Mouse (Mus musculus) liver, embryonic 15.5 days (tissue): ENCODE data around the gene Apold1. TPM values are rescaled to one million over a fixed set of nuclear protein-coding genes. Genes with fewer than 3 reads are reported as not detected.

ENCODE experiments used
- ATAC-seq: fragments of 200-750 bp; cut with Nextera tagmentation; 2 replicates; pipeline ENCODE4 v1.8.0; 2017; ENCODE audit warnings: moderate number of reproducible peaks, mild to moderate bottlenecking, moderate library complexity; ENCODE audit not compliant: insufficient read depth
- H3K27ac ChIP-seq: fragments of 300-500 bp; sonication (generic); replicated peaks from 2 replicates; pipeline ENCODE4 v1.5.1; 2015; ENCODE audit warnings: mild to moderate bottlenecking, inconsistent platforms
- H3K27me3 ChIP-seq: fragments of 300-500 bp; sonication (generic); 2 replicates; pipeline ENCODE4 v1.6.1; 2015; ENCODE audit warnings: mild to moderate bottlenecking, inconsistent platforms
- H3K36me3 ChIP-seq: fragments of 300-500 bp; sonication (generic); replicated peaks from 2 replicates; pipeline ENCODE4 v1.6.1; 2015; ENCODE audit warnings: moderate library complexity, mild to moderate bottlenecking, inconsistent platforms
- H3K4me1 ChIP-seq: fragments of 300-500 bp; sonication (generic); replicated peaks from 2 replicates; pipeline ENCODE4 v1.6.1; 2015; ENCODE audit warnings: inconsistent platforms
- H3K4me2 ChIP-seq: fragments of 300-500 bp; sonication (generic); 2 replicates; pipeline ENCODE4 v1.6.1; 2015; ENCODE audit warnings: moderate library complexity, mild to moderate bottlenecking, inconsistent platforms
- H3K4me3 ChIP-seq: fragments of 300-500 bp; sonication (generic); replicated peaks from 2 replicates; pipeline ENCODE4 v1.5.1; 2015; ENCODE audit warnings: mild to moderate bottlenecking, inconsistent platforms
- H3K9ac ChIP-seq: fragments of 300-500 bp; sonication (generic); 2 replicates; pipeline ENCODE4 v1.6.1; 2015; ENCODE audit warnings: moderate library complexity, mild to moderate bottlenecking, inconsistent platforms
- H3K9me3 ChIP-seq: fragments of 300-500 bp; sonication (generic); replicated peaks from 2 replicates; pipeline ENCODE4 v1.6.1; 2016; ENCODE audit warnings: inconsistent platforms
- WGBS: fragments of 180-500 bp; shearing (Covaris S2); methylation state at CpG from one replicate; pipeline ENCODE4 v1.1.7; 2015; ENCODE audit warnings: mixed read lengths; ENCODE audit not compliant: insufficient replicate concordance; 5-methylcytosine and 5-hydroxymethylcytosine counted together
- polyA plus RNA-seq: library from polyadenylated mRNA; unstranded; fragments of >200 nt; fragmentation: Nextera tagmentation; extraction: Ambion mirVana; gene quantifications from 2 replicates; pipeline ENCODE4 v1.2.1, GENCODE M21; 2015

The Apold1 gene
- polyA plus RNA-seq = 2.8 TPM in 2 replicates

DNA sequence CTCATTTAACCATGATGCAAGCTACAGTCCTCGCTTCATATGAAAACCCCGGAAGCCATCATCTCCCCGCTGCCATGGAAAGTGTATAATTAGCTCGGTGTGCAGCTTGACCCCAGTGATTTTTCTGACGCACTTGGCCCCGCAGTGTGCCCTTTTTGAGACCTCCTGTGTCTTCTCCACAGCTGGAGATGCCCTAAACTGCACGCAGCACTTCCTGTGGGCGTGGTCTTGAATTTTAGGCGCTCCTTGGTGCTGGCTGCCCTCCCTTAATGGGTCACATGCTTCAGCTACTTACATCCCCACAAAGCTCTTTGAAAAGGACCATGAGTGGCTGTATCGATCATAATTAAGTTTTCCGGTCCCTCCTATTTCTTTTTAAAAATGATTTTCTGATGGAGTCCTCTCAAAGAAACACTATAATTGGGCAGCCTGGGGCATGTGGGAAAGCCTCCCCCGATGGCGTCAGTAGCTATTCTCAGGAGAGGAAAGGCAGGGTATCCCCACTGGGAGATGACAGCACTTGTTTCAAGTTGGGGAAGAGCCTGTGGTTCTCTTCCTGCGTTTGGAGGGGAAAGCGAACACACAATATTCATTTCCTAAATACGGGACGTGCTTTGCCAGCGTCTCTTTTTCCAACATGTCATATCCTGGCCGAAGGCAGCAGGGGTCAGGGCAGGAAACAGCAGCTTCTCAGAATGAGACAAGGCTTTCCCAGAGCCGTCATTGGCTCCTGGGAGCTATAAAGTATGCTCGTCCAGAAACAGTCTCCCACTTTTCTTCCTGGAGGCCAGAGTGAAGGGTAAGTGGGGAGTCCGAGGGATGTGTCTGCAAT, at the start of gene Apold1:
Gene Apold1 (plus strand): TSS at position 488 of the 832 bp plus-strand sequence.
- Histone ChIP-seq H3K27ac (0 out of 2 replicates have a peak within 1 kb of the TSS, but pooled peaks have one; percentile 9), H3K4me1 (peaks cover 51% of the 10 kb centered on the region), H3K36me3 (no peaks in the 10 kb centered on the region), H3K27me3 (no peaks in the 10 kb centered on the region), H3K4me3 (no peak within 1 kb of the TSS), H3K4me2 (peak within 1 kb of the TSS; percentile 42), H3K9me3 (no peaks in the 10 kb centered on the region), H3K9ac (no peak within 1 kb of the TSS)
- ATAC-seq = no peak
- 40% methylated on average over 22 of the region's 22 CpGs for WGBS

- no peak for ATAC-seq
Measured at GRCm38 (mm10) chr6:134932486-134933206, 48.9 kb upstream of the Apold1 start.

GRCm38 (mm10) chr6:134933207-134933558, 48.3 kb upstream of the Apold1 start:
- Histone ChIP-seq H3K4me3 (peak overlapping the region; percentile 73), H3K4me2 (peak overlapping the region; percentile 93), H3K27ac (no peak overlapping the region), H3K9ac (peak overlapping the region; percentile 15; the same call in 1 of the 2 replicates), H3K4me1 (peaks cover 54% of the 10 kb centered on the region), H3K27me3 (no peaks in the 10 kb centered on the region), H3K9me3 (no peaks in the 10 kb centered on the region), H3K36me3 (peaks cover 50% of the 10 kb centered on the region)
- 45% methylated on average over 2 of the region's 2 CpGs for WGBS
- ATAC-seq = no peak

More at GRCm38 (mm10) chr6:134932486-134933206, 48.9 kb upstream of the Apold1 start:
- Histone ChIP-seq H3K4me3 (peak overlapping the region; percentile 73), H3K27me3 (no peaks in the 10 kb centered on the region), H3K9me3 (no peaks in the 10 kb centered on the region), H3K27ac (no peak overlapping the region), H3K9ac (peak overlapping the region; percentile 15; the same call in 1 of the 2 replicates), H3K4me2 (peak overlapping the region; percentile 93), H3K4me1 (peaks cover 52% of the 10 kb centered on the region), H3K36me3 (peaks cover 49% of the 10 kb centered on the region)
- whole genome bisulfite sequencing = 71% methylated on average over 12 of the region's 12 CpGs

- Histone ChIP-seq H3K36me3 (peaks cover 57% of the 10 kb centered on the region), H3K4me1 (peaks cover 58% of the 10 kb centered on the region), H3K27ac (no peak overlapping the region), H3K4me2 (0 out of 2 replicates have a peak overlapping the region, but pooled peaks have one; percentile 93), H3K4me3 (no peak overlapping the region), H3K9ac (no peak overlapping the region), H3K9me3 (no peaks in the 10 kb centered on the region), H3K27me3 (no peaks in the 10 kb centered on the region)
- no peak for ATAC-seq
- WGBS = 63% methylated on average over 5 of the region's 5 CpGs
Measured at GRCm38 (mm10) chr6:134934305-134934704, 47.2 kb upstream of the Apold1 start.

GRCm38 (mm10) chr6:134939781-134940180, 41.7 kb upstream of the Apold1 start:
- 84% methylated on average over 4 of the region's 4 CpGs for WGBS
- Histone ChIP-seq H3K9ac (no peak overlapping the region), H3K27me3 (no peaks in the 10 kb centered on the region), H3K27ac (no peak overlapping the region), H3K4me3 (no peak overlapping the region), H3K4me1 (peaks cover 14% of the 10 kb centered on the region), H3K9me3 (no peaks in the 10 kb centered on the region), H3K36me3 (peaks cover 85% of the 10 kb centered on the region), H3K4me2 (no peak overlapping the region)
- no peak for ATAC-seq

- H3K9ac ChIP-seq = no peak overlapping the region
- no peak for ATAC-seq
- H3K4me3 ChIP-seq = no peak overlapping the region
- H3K4me1 ChIP-seq = peaks cover 22% of the 10 kb centered on the region
- no peaks in the 10 kb centered on the region for H3K27me3 ChIP-seq
- 86% methylated on average over 13 of the region's 13 CpGs for WGBS
- H3K27ac ChIP-seq = no peak overlapping the region
- H3K4me2 ChIP-seq = no peak overlapping the region
- no peaks in the 10 kb centered on the region for H3K9me3 ChIP-seq
- H3K36me3 ChIP-seq = peaks cover 91% of the 10 kb centered on the region
Measured at GRCm38 (mm10) chr6:134943759-134944407, 37.6 kb upstream of the Apold1 start.

GRCm38 (mm10) chr6:134946054-134946453, 35.5 kb upstream of the Apold1 start:
- peaks cover 30% of the 10 kb centered on the region for H3K4me1 ChIP-seq
- H3K9me3 ChIP-seq = no peaks in the 10 kb centered on the region
- no peak overlapping the region for H3K4me2 ChIP-seq
- no peak overlapping the region for H3K4me3 ChIP-seq
- H3K36me3 ChIP-seq = peaks cover 91% of the 10 kb centered on the region
- H3K9ac ChIP-seq = no peak overlapping the region
- ATAC-seq = no peak
- H3K27me3 ChIP-seq = no peaks in the 10 kb centered on the region
- peak overlapping the region; percentile 17; the same call in 1 of the 2 replicates for H3K27ac ChIP-seq
- 67% methylated on average over 6 of the region's 6 CpGs for WGBS

DNA sequence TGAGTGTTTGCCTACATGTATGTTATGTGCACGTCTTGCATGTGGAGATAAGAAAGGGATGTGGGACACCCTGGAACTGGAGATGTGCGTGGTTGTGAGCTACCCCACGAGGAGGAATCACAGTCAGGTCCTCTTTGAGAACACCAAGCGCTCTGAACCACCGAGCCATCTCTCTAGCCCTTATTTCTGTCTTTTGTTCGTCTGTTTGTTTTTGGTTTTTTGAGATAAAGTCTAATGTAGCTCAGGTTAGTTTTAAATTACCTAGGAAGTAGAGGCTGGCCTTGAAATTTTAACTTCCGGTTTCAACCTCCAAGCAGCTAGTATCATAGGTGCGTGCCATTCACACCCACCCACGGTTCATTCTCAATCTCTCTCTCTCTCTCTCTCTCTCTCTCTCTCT, 34.7 kb upstream of the Apold1 start:
- Histone ChIP-seq H3K4me1 (peaks cover 38% of the 10 kb centered on the region), H3K4me2 (no peak overlapping the region), H3K27ac (0 out of 2 replicates have a peak overlapping the region, but pooled peaks have one; percentile 15), H3K27me3 (no peaks in the 10 kb centered on the region), H3K36me3 (peaks cover 91% of the 10 kb centered on the region), H3K9ac (no peak overlapping the region), H3K4me3 (no peak overlapping the region), H3K9me3 (no peaks in the 10 kb centered on the region)
- WGBS = 77% methylated on average over 9 of the region's 9 CpGs
- no peak for ATAC-seq

DNA sequence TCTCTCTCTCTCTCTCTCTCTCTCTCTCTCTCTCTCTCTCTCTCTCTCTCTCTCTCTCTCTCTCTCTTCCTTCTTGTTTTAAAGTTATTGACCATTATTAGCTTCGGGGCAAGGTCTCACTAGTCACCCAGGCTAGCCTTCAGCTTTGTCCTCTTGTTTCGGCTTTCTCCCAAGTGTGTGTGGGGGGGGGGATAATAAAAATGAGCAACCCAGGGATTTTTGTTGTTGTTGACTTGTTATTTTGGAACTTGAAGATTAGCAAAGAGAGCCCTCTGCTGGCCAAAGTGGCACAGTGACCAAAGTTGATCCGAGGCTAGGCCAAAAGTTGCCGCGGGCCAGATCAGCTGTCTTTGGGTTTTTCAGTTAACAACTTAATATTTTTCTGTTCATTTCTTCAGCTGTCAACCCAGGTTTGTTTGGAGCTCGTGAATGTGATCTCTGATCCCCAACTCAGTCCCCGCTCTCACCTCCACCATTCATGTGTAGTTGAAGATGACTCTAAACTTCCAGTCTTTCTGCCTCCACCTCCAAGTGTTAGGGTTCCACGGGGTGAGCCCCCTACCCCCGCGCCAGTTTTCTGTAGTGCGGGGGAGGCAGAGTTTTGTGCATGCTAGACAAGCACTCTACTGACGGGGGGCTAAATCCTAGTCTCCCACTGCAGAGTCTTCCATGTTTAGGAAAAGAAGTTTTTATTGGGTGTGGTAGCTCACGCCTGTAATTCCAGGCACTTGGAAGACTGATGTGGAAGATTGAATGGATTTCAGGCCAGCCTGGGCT, 34.0 kb upstream of the Apold1 start:
- 0 out of 2 replicates have a peak overlapping the region, but pooled peaks have one; percentile 15 for H3K27ac ChIP-seq
- H3K4me3 ChIP-seq = no peak overlapping the region
- peaks cover 42% of the 10 kb centered on the region for H3K4me1 ChIP-seq
- peaks cover 91% of the 10 kb centered on the region for H3K36me3 ChIP-seq
- 37% methylated on average over 13 of the region's 13 CpGs for WGBS
- ATAC-seq = no peak
- H3K27me3 ChIP-seq = no peaks in the 10 kb centered on the region
- H3K9ac ChIP-seq = no peak overlapping the region
- H3K9me3 ChIP-seq = no peaks in the 10 kb centered on the region
- H3K4me2 ChIP-seq = peak overlapping the region; percentile 0; the same call in 1 of the 2 replicates

DNA sequence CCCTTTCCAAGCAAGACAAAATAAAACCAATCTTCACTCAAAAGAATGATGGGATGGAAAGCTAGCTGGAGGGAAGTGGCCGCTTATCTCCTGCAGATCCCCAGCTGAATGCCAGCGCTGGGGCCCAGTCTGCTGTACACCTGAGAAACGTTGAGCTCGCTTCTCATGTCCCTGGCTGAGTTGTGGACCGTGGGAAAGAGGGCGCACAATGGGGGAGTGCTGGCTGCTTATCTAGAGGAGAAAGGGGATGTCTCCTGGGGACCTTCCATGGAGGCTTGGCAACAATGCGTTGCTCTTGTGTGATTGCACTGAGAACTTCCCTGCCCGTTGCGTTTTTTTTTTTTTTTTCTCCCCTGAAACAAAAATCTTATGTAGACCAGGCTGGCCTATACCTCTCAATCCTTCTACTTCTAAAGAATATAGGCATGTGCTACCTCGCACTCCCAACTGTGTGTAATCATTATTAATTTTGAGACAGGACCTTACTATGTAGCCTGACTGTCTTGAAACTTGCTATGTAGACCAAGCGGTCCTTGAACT, 32.9 kb upstream of the Apold1 start:
- no peak overlapping the region for H3K4me3 ChIP-seq
- no peaks in the 10 kb centered on the region for H3K27me3 ChIP-seq
- no peak overlapping the region for H3K9ac ChIP-seq
- H3K4me2 ChIP-seq = no peak overlapping the region
- H3K9me3 ChIP-seq = no peaks in the 10 kb centered on the region
- H3K27ac ChIP-seq = no peak overlapping the region
- ATAC-seq = no peak
- peaks cover 88% of the 10 kb centered on the region for H3K36me3 ChIP-seq
- H3K4me1 ChIP-seq = peaks cover 42% of the 10 kb centered on the region
- 47% methylated on average over 11 of the region's 11 CpGs for WGBS
